Mouse (Mus musculus): ENCODE measurements around the gene Ndufaf8. TPM values are rescaled to one million over a fixed set of nuclear protein-coding genes. Genes with fewer than 3 reads are reported as not detected.

The Ndufaf8 gene
- polyA plus RNA-seq, 1 experiment from 2014 or later, result 67.5 TPM

GRCm38 (mm10) chr11:120114488-120115215 is 15.9 kb downstream of the Ndufaf8 start:
- Histone ChIP-seq H3K9ac (replicated peaks) (no peak overlapping the region), H3K4me1 (replicated peaks) (peaks cover 30% of the 10 kb centered on the region), H3K4me3 (replicated peaks) (no peak overlapping the region), H3K4me2 (no peak overlapping the region), H3K36me3 (peaks cover 62% of the 10 kb centered on the region), H3K27me3 (peaks cover 19% of the 10 kb centered on the region), H3K27ac (peak overlapping the region; percentile 79), H3K9me3 (no peaks in the 10 kb centered on the region)
- peak; percentile 86 for ATAC-seq (ENCODE audit: insufficient number of reproducible peaks, insufficient read depth, low FRiP score, low TSS enrichment, low read depth)
- 58% methylated on average over 21 of the region's 21 CpGs for WGBS

- Histone ChIP-seq H3K36me3 (peaks cover 68% of the 10 kb centered on the region), H3K27me3 (peaks cover 19% of the 10 kb centered on the region), H3K4me1 (replicated peaks) (peaks cover 30% of the 10 kb centered on the region), H3K27ac (no peak overlapping the region), H3K4me3 (replicated peaks) (no peak overlapping the region), H3K9me3 (no peaks in the 10 kb centered on the region), H3K4me2 (no peak overlapping the region), H3K9ac (replicated peaks) (no peak overlapping the region)
- WGBS, result 84% methylated on average over 2 of the region's 2 CpGs
- no peak for ATAC-seq (ENCODE audit: insufficient number of reproducible peaks, insufficient read depth, low FRiP score, low TSS enrichment, low read depth)
Measured at GRCm38 (mm10) chr11:120117626-120118025, 18.9 kb downstream of the Ndufaf8 start.

- H3K4me3 ChIP-seq (replicated peaks), result no peak overlapping the region
- no peak overlapping the region for H3K9ac ChIP-seq (replicated peaks)
- peaks cover 70% of the 10 kb centered on the region for H3K36me3 ChIP-seq
- H3K4me1 ChIP-seq (replicated peaks), result peaks cover 30% of the 10 kb centered on the region
- WGBS, result 91% methylated on average over 7 of the region's 7 CpGs
- H3K4me2 ChIP-seq, result no peak overlapping the region
- H3K27ac ChIP-seq, result no peak overlapping the region
- ATAC-seq (ENCODE audit: insufficient number of reproducible peaks, insufficient read depth, low FRiP score, low TSS enrichment, low read depth), result no peak
- H3K27me3 ChIP-seq, result peaks cover 15% of the 10 kb centered on the region
- no peaks in the 10 kb centered on the region for H3K9me3 ChIP-seq
Measured at GRCm38 (mm10) chr11:120119108-120119507, 20.4 kb downstream of the Ndufaf8 start.

DNA sequence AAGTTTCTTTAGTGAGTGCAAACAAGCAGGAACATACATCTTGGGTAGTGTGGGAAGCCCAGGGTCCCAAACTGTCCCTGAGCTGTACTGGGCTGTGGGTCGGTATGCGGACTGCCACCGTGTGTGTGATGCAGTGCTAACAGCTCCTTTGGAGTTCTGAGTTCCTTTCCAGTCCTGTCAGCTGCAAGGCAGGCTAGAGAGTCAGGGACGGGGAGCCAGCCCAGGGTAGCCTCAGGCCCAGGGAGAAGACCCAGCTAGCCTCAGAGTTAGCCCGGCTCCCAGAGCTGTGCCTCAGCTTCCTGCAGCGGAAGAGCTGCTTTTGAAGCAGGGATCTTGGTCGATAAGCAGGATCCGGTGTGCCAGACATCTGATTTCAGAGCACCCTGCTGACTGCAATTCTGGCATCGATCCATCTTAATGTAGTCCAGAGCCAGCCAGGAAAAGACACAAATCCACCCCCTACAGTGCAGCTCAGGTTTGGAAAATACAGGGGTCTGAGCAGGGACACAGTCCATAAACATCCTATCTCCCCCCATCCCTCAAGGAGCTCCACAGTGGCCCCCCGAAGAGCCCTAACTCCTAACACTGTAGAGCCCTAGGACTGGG is 21.3 kb downstream of the Ndufaf8 start:
- Histone ChIP-seq H3K4me3 (replicated peaks) (no peak overlapping the region), H3K4me2 (no peak overlapping the region), H3K9ac (replicated peaks) (no peak overlapping the region), H3K27ac (0 out of 2 replicates have a peak overlapping the region, but pooled peaks have one; percentile 35), H3K9me3 (no peaks in the 10 kb centered on the region), H3K4me1 (replicated peaks) (peaks cover 23% of the 10 kb centered on the region), H3K27me3 (peaks cover 15% of the 10 kb centered on the region), H3K36me3 (peaks cover 74% of the 10 kb centered on the region)
- 69% methylated on average over 10 of the region's 10 CpGs for WGBS
- no peak for ATAC-seq (ENCODE audit: insufficient number of reproducible peaks, insufficient read depth, low FRiP score, low TSS enrichment, low read depth)

DNA sequence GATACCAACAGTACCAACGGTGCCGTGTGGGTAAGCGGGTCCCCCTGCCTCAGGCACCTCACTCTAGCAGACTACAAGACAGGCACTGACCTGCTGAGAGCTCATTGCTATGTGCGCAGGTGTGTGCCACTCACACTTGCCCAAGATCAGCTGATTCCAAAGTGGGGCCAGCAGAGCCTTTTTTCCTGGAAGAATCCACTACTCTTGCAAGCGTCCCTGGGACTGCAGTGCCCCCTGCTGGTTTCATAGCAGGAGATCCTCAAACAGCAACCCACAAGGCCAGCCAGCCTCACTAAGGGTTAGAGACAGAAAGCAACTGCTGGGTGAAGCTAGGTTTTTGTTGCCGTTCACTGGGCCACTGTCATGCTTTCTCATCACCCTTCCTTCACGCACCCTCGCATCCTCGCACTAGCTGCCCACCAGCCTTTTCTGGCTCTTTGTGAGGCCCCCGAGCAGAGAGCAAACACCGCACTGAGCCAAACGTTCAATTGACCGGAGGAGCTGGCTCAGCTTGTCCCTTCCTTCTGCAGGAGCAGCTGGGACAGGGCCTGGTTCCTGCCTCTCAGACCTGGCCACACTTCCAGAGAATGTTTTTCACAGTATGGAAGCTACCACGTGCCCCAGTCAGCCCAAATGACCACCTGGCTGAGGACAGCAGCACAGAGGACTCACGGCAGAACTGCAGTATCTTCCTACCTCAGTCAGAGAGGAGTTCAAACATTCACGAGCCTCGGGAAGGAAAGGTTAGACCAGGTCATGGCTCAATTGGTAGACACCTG is 22.1 kb downstream of the Ndufaf8 start:
- H3K4me2 ChIP-seq, result no peak overlapping the region
- H3K36me3 ChIP-seq, result peaks cover 73% of the 10 kb centered on the region
- peaks cover 15% of the 10 kb centered on the region for H3K27me3 ChIP-seq
- peaks cover 15% of the 10 kb centered on the region for H3K4me1 ChIP-seq (replicated peaks)
- no peaks in the 10 kb centered on the region for H3K9me3 ChIP-seq
- no peak for ATAC-seq (ENCODE audit: insufficient number of reproducible peaks, insufficient read depth, low FRiP score, low TSS enrichment, low read depth)
- no peak overlapping the region for H3K27ac ChIP-seq
- 80% methylated on average over 17 of the region's 17 CpGs for WGBS
- no peak overlapping the region for H3K9ac ChIP-seq (replicated peaks)
- no peak overlapping the region for H3K4me3 ChIP-seq (replicated peaks)

DNA sequence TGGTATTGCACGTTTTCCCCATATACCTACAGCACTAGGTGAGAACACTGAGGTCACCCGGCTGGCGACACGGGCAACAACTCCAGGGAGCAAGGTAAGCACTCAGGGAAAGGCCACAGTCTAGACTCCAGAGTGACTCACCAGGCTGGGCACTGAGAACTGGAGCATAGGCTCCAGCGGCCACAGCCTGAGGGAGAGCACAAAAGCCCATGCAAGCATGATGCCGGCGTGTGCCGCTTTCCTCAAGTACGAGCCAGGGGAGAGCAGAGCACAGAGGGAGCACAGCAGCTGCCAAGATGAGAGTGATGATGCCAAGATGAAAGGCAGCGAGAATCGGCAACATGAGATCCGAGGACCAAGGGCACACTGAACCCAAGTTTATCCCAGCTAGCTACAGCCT is 23.4 kb downstream of the Ndufaf8 start:
- H3K27ac ChIP-seq, result no peak overlapping the region
- H3K4me2 ChIP-seq, result no peak overlapping the region
- H3K9me3 ChIP-seq, result no peaks in the 10 kb centered on the region
- no peak overlapping the region for H3K9ac ChIP-seq (replicated peaks)
- 87% methylated on average over 12 of the region's 12 CpGs for WGBS
- no peak overlapping the region for H3K4me3 ChIP-seq (replicated peaks)
- peaks cover 14% of the 10 kb centered on the region for H3K4me1 ChIP-seq (replicated peaks)
- ATAC-seq (ENCODE audit: insufficient number of reproducible peaks, insufficient read depth, low FRiP score, low TSS enrichment, low read depth), result no peak
- peaks cover 7% of the 10 kb centered on the region; the same call in 1 of the 2 replicates for H3K27me3 ChIP-seq
- H3K36me3 ChIP-seq, result peaks cover 71% of the 10 kb centered on the region

- H3K4me1 ChIP-seq (replicated peaks), result no peaks in the 10 kb centered on the region; the same call in 1 of the 2 replicates
- no peak for ATAC-seq (ENCODE audit: insufficient number of reproducible peaks, insufficient read depth, low FRiP score, low TSS enrichment, low read depth)
- no peaks in the 10 kb centered on the region for H3K27me3 ChIP-seq
- no peak overlapping the region for H3K4me3 ChIP-seq (replicated peaks)
- no peak overlapping the region for H3K4me2 ChIP-seq
- H3K27ac ChIP-seq, result no peak overlapping the region
- H3K36me3 ChIP-seq, result peaks cover 81% of the 10 kb centered on the region
- H3K9me3 ChIP-seq, result no peaks in the 10 kb centered on the region
- 87% methylated on average over 2 of the region's 2 CpGs for WGBS
- no peak overlapping the region for H3K9ac ChIP-seq (replicated peaks)
Measured at GRCm38 (mm10) chr11:120126845-120127244, 28.1 kb downstream of the Ndufaf8 start.

GRCm38 (mm10) chr11:120129281-120129680 is 30.6 kb downstream of the Ndufaf8 start:
- ATAC-seq (ENCODE audit: insufficient number of reproducible peaks, insufficient read depth, low FRiP score, low TSS enrichment, low read depth), result no peak
- WGBS, result 90% methylated on average over 7 of the region's 7 CpGs

GRCm38 (mm10) chr11:120134148-120134547 is 35.4 kb downstream of the Ndufaf8 start:
- no peaks in the 10 kb centered on the region for H3K27me3 ChIP-seq
- H3K36me3 ChIP-seq, result peaks cover 80% of the 10 kb centered on the region
- H3K9ac ChIP-seq (replicated peaks), result no peak overlapping the region
- no peaks in the 10 kb centered on the region for H3K9me3 ChIP-seq
- WGBS, result 95% methylated on average over 5 of the region's 5 CpGs
- no peak overlapping the region for H3K27ac ChIP-seq
- no peak overlapping the region for H3K4me2 ChIP-seq
- peaks cover 9% of the 10 kb centered on the region for H3K4me1 ChIP-seq (replicated peaks)
- H3K4me3 ChIP-seq (replicated peaks), result no peak overlapping the region
- no peak for ATAC-seq (ENCODE audit: insufficient number of reproducible peaks, insufficient read depth, low FRiP score, low TSS enrichment, low read depth)

More at GRCm38 (mm10) chr11:120129281-120129680, 30.6 kb downstream of the Ndufaf8 start:
- Histone ChIP-seq H3K27me3 (no peaks in the 10 kb centered on the region), H3K4me2 (no peak overlapping the region), H3K36me3 (peaks cover 84% of the 10 kb centered on the region), H3K4me1 (replicated peaks) (no peaks in the 10 kb centered on the region), H3K9ac (replicated peaks) (no peak overlapping the region), H3K4me3 (replicated peaks) (no peak overlapping the region), H3K9me3 (no peaks in the 10 kb centered on the region), H3K27ac (no peak overlapping the region)

DNA sequence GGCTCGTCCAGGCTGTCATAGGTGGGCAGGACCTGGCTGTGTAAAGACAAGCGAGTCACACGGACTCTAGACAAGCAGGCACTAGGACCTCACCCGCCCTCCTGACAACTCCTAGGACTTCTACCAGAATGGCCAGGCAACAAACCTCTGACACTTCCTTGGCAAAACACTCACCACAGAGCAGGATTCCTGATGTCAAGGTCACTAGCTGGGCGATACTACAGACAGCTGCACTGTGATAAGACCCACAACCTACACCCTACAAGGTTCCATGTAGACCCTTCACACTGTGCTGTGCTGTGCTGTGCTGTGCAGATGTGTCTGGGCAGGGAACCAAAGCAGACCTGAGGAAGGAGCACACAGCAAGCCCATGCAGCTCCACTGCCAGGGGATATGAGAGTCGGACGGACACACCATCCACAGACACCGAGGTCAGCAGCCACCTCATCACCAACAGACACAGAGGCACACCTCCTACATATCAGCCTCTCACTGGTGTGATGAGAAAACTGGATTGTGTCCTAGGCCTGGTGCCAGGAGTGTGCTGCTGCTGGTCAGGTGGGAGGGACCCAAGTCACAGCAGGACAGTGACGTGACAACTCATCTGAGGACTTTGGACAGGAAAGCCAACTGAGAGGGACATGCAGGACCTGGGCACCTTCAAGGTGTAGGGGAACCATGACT is 36.3 kb downstream of the Ndufaf8 start:
- ATAC-seq (ENCODE audit: insufficient number of reproducible peaks, insufficient read depth, low FRiP score, low TSS enrichment, low read depth), result no peak
- Histone ChIP-seq H3K9ac (replicated peaks) (no peak overlapping the region), H3K4me1 (replicated peaks) (peaks cover 9% of the 10 kb centered on the region), H3K36me3 (peaks cover 77% of the 10 kb centered on the region), H3K9me3 (no peaks in the 10 kb centered on the region), H3K4me3 (replicated peaks) (no peak overlapping the region), H3K27ac (no peak overlapping the region), H3K27me3 (no peaks in the 10 kb centered on the region), H3K4me2 (no peak overlapping the region)
- WGBS, result 93% methylated on average over 9 of the region's 9 CpGs

DNA sequence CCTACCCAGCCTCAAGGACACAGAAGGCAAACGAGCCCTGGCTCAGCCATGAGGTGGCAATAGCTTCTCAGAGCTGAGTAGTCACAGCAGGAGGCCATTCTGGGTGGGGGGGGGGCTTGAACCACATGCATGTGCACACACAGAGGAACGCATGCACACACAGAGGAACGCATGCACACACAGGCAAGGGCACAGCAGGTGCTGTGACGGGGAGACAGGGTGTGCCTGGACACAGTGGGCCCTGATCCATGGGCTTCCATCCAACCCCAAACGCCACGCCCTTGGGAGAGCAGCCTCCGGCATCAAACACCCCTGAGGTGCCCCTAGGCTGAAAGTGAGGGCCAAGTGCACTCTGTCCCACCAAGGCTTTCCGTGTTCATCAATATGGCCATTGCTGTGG is 37.5 kb downstream of the Ndufaf8 start:
- no peak overlapping the region for H3K4me3 ChIP-seq (replicated peaks)
- H3K27ac ChIP-seq, result no peak overlapping the region
- peaks cover 71% of the 10 kb centered on the region for H3K36me3 ChIP-seq
- H3K9ac ChIP-seq (replicated peaks), result no peak overlapping the region
- 85% methylated on average over 8 of the region's 8 CpGs for WGBS
- H3K9me3 ChIP-seq, result no peaks in the 10 kb centered on the region
- no peak overlapping the region for H3K4me2 ChIP-seq
- peaks cover 9% of the 10 kb centered on the region for H3K4me1 ChIP-seq (replicated peaks)
- no peaks in the 10 kb centered on the region for H3K27me3 ChIP-seq
- no peak for ATAC-seq (ENCODE audit: insufficient number of reproducible peaks, insufficient read depth, low FRiP score, low TSS enrichment, low read depth)

Measured in limb, embryonic 12.5 days (tissue).